Mouse (Mus musculus) thymus, postnatal 10 days (tissue): ENCODE data around the gene Hdac4.

Source experiments
- DNase-seq, 2 experiments: peaks; one replicate each; pipeline ENCODE4 v3.0.0; 2021; ENCODE audit warnings: low spot score in 2 of 2

Gene Hdac4

GRCm38 (mm10) chr1:91967041-91967440, 228.5 kb downstream of the Hdac4 start:
- no peak for DNase-seq

- DNase-seq = no peak
Observed at GRCm38 (mm10) chr1:91964486-91965335, 230.8 kb downstream of the Hdac4 start.

GRCm38 (mm10) chr1:91962256-91962655, 233.2 kb downstream of the Hdac4 start:
- DNase-seq = peak; percentile 17 to 69

GRCm38 (mm10) chr1:91961231-91961630, 234.3 kb downstream of the Hdac4 start:
- no peak for DNase-seq

- DNase-seq = no peak
Observed at GRCm38 (mm10) chr1:91959891-91960290, 235.6 kb downstream of the Hdac4 start.

GRCm38 (mm10) chr1:91959044-91959443, 236.5 kb downstream of the Hdac4 start:
- no peak for DNase-seq

- no peak for DNase-seq
Observed at GRCm38 (mm10) chr1:91956229-91956628, 239.3 kb downstream of the Hdac4 start.

- DNase-seq = no peak
Observed at GRCm38 (mm10) chr1:91954954-91955353, 240.5 kb downstream of the Hdac4 start.

- DNase-seq = no peak
Observed at GRCm38 (mm10) chr1:91952912-91953311, 242.6 kb downstream of the Hdac4 start.

GRCm38 (mm10) chr1:91947441-91947840, 248.1 kb downstream of the Hdac4 start:
- DNase-seq = no peak

- DNase-seq = no peak
Observed at GRCm38 (mm10) chr1:91942583-91942982, 252.9 kb downstream of the Hdac4 start.

GRCm38 (mm10) chr1:91942031-91942430, 253.5 kb downstream of the Hdac4 start:
- DNase-seq = no peak

GRCm38 (mm10) chr1:91941094-91941493, 254.4 kb downstream of the Hdac4 start:
- no peak for DNase-seq

- DNase-seq = no peak
Observed at GRCm38 (mm10) chr1:91935171-91935570, 260.3 kb downstream of the Hdac4 start.

GRCm38 (mm10) chr1:91933681-91934080, 261.8 kb downstream of the Hdac4 start:
- DNase-seq = no peak

- no peak for DNase-seq
Observed at GRCm38 (mm10) chr1:91932221-91932620, 263.3 kb downstream of the Hdac4 start.

GRCm38 (mm10) chr1:91931786-91932185, 263.7 kb downstream of the Hdac4 start:
- no peak for DNase-seq

GRCm38 (mm10) chr1:91931196-91931595, 264.3 kb downstream of the Hdac4 start:
- DNase-seq = no peak

GRCm38 (mm10) chr1:91929051-91929450, 266.4 kb downstream of the Hdac4 start:
- DNase-seq = no peak

GRCm38 (mm10) chr1:91927536-91928315, 267.8 kb downstream of the Hdac4 start:
- no peak for DNase-seq

GRCm38 (mm10) chr1:91923567-91923966, 271.9 kb downstream of the Hdac4 start:
- no peak for DNase-seq

- no peak for DNase-seq
Observed at GRCm38 (mm10) chr1:91922235-91923152, 273.0 kb downstream of the Hdac4 start.
